Mouse (Mus musculus) forebrain, embryonic 13.5 days (tissue): ENCODE results near the gene Fgfbp3. TPM values are rescaled to one million over a fixed set of nuclear protein-coding genes. Genes with fewer than 3 reads are reported as not detected.

Experiments
- ATAC-seq: fragments of 200-750 bp; cut with Nextera tagmentation; 2 replicates; pipeline ENCODE4 v1.8.0; 2017
- H3K27ac ChIP-seq: fragments of 300-500 bp; sonication (generic); 2 replicates; pipeline ENCODE4 v1.5.1; 2015; ENCODE audit warnings: inconsistent platforms, mild to moderate bottlenecking, moderate library complexity
- H3K27me3 ChIP-seq: fragments of 300-500 bp; sonication (generic); 2 replicates; pipeline ENCODE4 v1.6.1; 2015; ENCODE audit warnings: mild to moderate bottlenecking, inconsistent platforms
- H3K36me3 ChIP-seq: fragments of 300-500 bp; sonication (generic); 2 replicates; pipeline ENCODE4 v1.6.1; 2015; ENCODE audit warnings: mild to moderate bottlenecking, inconsistent platforms; ENCODE audit not compliant: poor library complexity, severe bottlenecking
- H3K4me1 ChIP-seq: fragments of 300-500 bp; sonication (generic); 2 replicates; pipeline ENCODE4 v1.6.1; 2015; ENCODE audit warnings: inconsistent platforms
- H3K4me2 ChIP-seq: fragments of 300-500 bp; sonication (generic); 2 replicates; pipeline ENCODE4 v1.6.1; 2015; ENCODE audit warnings: inconsistent platforms, mild to moderate bottlenecking, moderate library complexity
- H3K4me3 ChIP-seq: fragments of 300-500 bp; sonication (generic); 2 replicates; pipeline ENCODE4 v1.5.1; 2015; ENCODE audit warnings: mild to moderate bottlenecking, inconsistent platforms
- H3K9ac ChIP-seq: fragments of 300-500 bp; sonication (generic); 2 replicates; pipeline ENCODE4 v1.6.1; 2015; ENCODE audit warnings: mild to moderate bottlenecking, inconsistent platforms
- H3K9me3 ChIP-seq: fragments of 300-500 bp; sonication (generic); replicated peaks from 2 replicates; pipeline ENCODE4 v1.6.1; 2016; ENCODE audit warnings: inconsistent platforms
- WGBS: fragments of 180-500 bp; shearing (Covaris S2); methylation state at CpG from one replicate; pipeline ENCODE4 v1.1.7; 2015; 5-methylcytosine and 5-hydroxymethylcytosine counted together
- polyA plus RNA-seq: library from polyadenylated mRNA; unstranded; fragments of >200 nt; fragmentation: Nextera tagmentation; extraction: Ambion mirVana; gene quantifications from 2 replicates; pipeline ENCODE4 v1.2.1, GENCODE M21; 2015

The Fgfbp3 gene
- polyA plus RNA-seq, 1 experiment from 2014 or later: 26.2 TPM

DNA sequence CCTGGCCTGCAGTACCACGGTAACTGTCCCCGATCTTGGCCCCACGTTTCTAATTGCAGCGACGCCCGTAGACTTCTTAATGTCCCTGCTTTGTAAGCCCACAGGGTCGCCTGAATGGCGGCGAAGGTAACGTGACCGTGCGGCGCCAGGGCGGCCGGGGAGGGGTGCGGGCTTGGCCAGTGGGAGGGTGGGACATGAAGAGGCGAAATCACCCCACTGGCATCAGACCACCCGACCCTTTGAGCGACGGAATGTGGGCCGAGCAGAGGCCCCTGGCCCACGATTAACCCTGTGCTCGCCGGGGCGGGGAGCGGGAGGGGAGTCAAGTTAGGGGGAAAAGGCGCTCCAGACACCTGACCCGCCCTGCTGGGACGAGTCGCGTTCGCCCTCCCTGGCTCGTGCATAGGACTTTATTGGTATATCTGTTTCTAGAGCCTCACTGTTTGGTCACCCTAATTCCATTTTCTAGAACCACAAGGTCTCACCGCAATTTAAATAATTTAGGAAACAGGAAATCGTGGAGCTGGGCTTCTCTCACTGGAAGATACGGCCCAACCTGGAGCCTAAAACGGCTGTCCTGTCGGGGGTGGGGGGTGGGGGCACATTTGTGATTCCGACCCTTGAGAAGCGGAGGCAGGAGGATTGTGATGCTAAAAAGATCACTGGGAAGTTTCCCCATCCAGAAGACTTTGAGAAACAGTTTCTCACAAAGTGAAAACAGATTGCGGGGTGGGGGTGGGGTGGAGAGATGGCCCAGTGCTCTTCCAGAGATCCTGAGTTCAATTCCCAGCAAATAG lies 15.0 kb downstream of the Fgfbp3 start:
- no peaks in the 10 kb centered on the region for H3K27me3 ChIP-seq
- H3K9ac ChIP-seq: peak overlapping the region; percentile 75
- H3K36me3 ChIP-seq: no peaks in the 10 kb centered on the region
- peak overlapping the region; percentile 50 for H3K4me3 ChIP-seq
- H3K4me1 ChIP-seq: peaks cover 15% of the 10 kb centered on the region
- ATAC-seq: peak; percentile 93
- H3K4me2 ChIP-seq: peak overlapping the region; percentile 76
- WGBS: 1% methylated on average over 41 of the region's 41 CpGs
- H3K27ac ChIP-seq: peak overlapping the region; percentile 76
- H3K9me3 ChIP-seq: no peaks in the 10 kb centered on the region

DNA sequence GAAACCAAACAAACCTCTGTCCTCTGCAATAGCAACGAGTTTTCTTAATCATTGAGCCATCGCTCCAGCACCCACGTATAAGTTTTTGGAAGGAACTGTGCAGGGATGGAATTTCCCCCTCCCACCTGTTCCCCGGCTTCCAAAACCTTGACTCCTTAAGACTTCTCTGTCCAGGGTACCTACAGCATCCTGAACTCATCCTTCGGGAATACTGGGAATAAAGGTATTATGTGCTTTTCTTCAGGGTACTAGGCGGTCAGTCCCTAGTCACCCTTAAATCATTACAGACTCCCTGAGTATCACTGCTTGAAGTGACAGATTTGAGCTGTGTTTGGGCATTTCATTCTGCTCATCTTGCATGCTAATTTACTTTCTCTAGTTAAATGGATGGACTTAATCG lies 16.0 kb downstream of the Fgfbp3 start:
- no peak for ATAC-seq
- peak overlapping the region; percentile 76 for H3K4me2 ChIP-seq
- H3K27ac ChIP-seq: peak overlapping the region; percentile 76
- H3K9me3 ChIP-seq: no peaks in the 10 kb centered on the region
- 0 out of 2 replicates have a peak overlapping the region, but pooled peaks have one; percentile 75 for H3K9ac ChIP-seq
- H3K36me3 ChIP-seq: no peaks in the 10 kb centered on the region
- H3K4me3 ChIP-seq: peak overlapping the region; percentile 50
- 26% methylated on average over 7 of the region's 7 CpGs for WGBS
- peaks cover 15% of the 10 kb centered on the region for H3K4me1 ChIP-seq
- no peaks in the 10 kb centered on the region for H3K27me3 ChIP-seq

GRCm38 (mm10) chr19:36897778-36898177 lies 21.6 kb downstream of the Fgfbp3 start:
- Histone ChIP-seq H3K36me3 (peaks cover 20% of the 10 kb centered on the region), H3K27ac (no peak overlapping the region; the same call in 1 of the 2 replicates)
- 41% methylated on average over 9 of the region's 9 CpGs for WGBS

GRCm38 (mm10) chr19:36896791-36897569 lies 22.4 kb downstream of the Fgfbp3 start:
- peaks cover 22% of the 10 kb centered on the region for H3K4me1 ChIP-seq
- H3K36me3 ChIP-seq: peaks cover 22% of the 10 kb centered on the region
- H3K9me3 ChIP-seq: no peaks in the 10 kb centered on the region
- WGBS: 2% methylated on average over 10 of the region's 10 CpGs
- H3K4me3 ChIP-seq: no peak overlapping the region
- H3K9ac ChIP-seq: peak overlapping the region; percentile 36; the same call in 1 of the 2 replicates
- no peaks in the 10 kb centered on the region for H3K27me3 ChIP-seq
- peak overlapping the region; percentile 3; the same call in 1 of the 2 replicates for H3K4me2 ChIP-seq
- H3K27ac ChIP-seq: peak overlapping the region; percentile 76
- ATAC-seq: peak; percentile 86

More at GRCm38 (mm10) chr19:36897778-36898177, 21.6 kb downstream of the Fgfbp3 start:
- H3K9me3 ChIP-seq: no peaks in the 10 kb centered on the region
- H3K4me3 ChIP-seq: no peak overlapping the region
- H3K4me2 ChIP-seq: no peak overlapping the region
- peaks cover 22% of the 10 kb centered on the region for H3K4me1 ChIP-seq
- H3K9ac ChIP-seq: no peak overlapping the region
- H3K27me3 ChIP-seq: no peaks in the 10 kb centered on the region
- 0 out of 2 replicates have a peak, but pooled peaks have one; percentile 36 for ATAC-seq

- H3K4me2 ChIP-seq: no peak overlapping the region
- peaks cover 72% of the 10 kb centered on the region for H3K36me3 ChIP-seq
- H3K27me3 ChIP-seq: no peaks in the 10 kb centered on the region
- H3K4me3 ChIP-seq: no peak overlapping the region
- 96% methylated on average over 3 of the region's 3 CpGs for WGBS
- H3K4me1 ChIP-seq: peaks cover 14% of the 10 kb centered on the region
- H3K9me3 ChIP-seq: no peaks in the 10 kb centered on the region
- H3K9ac ChIP-seq: no peak overlapping the region
- no peak overlapping the region for H3K27ac ChIP-seq
- ATAC-seq: no peak
Measured at GRCm38 (mm10) chr19:36891746-36892145, 27.7 kb downstream of the Fgfbp3 start.

GRCm38 (mm10) chr19:36887706-36888105 lies 31.7 kb downstream of the Fgfbp3 start:
- no peak overlapping the region for H3K27ac ChIP-seq
- H3K36me3 ChIP-seq: peaks cover 90% of the 10 kb centered on the region
- ATAC-seq: no peak
- no peaks in the 10 kb centered on the region for H3K4me1 ChIP-seq
- no peak overlapping the region for H3K4me3 ChIP-seq
- H3K9ac ChIP-seq: no peak overlapping the region
- H3K9me3 ChIP-seq: no peaks in the 10 kb centered on the region
- 85% methylated on average over 3 of the region's 3 CpGs for WGBS
- no peaks in the 10 kb centered on the region for H3K27me3 ChIP-seq
- H3K4me2 ChIP-seq: no peak overlapping the region

GRCm38 (mm10) chr19:36886316-36886715 lies 33.1 kb downstream of the Fgfbp3 start:
- H3K36me3 ChIP-seq: peaks cover 96% of the 10 kb centered on the region
- no peak overlapping the region for H3K4me3 ChIP-seq

GRCm38 (mm10) chr19:36883119-36883518 lies 36.3 kb downstream of the Fgfbp3 start:
- Histone ChIP-seq H3K27me3 (no peaks in the 10 kb centered on the region), H3K4me1 (0 out of 2 replicates have a peak, but pooled peaks cover 3% of the 10 kb centered on the region), H3K27ac (no peak overlapping the region), H3K9me3 (no peaks in the 10 kb centered on the region), H3K9ac (no peak overlapping the region), H3K4me2 (no peak overlapping the region), H3K4me3 (no peak overlapping the region), H3K36me3 (peaks cover 89% of the 10 kb centered on the region)
- WGBS: 77% methylated on average over 6 of the region's 6 CpGs
- peak; percentile 24; the same call in 1 of the 2 replicates for ATAC-seq

More at GRCm38 (mm10) chr19:36886316-36886715, 33.1 kb downstream of the Fgfbp3 start:
- no peak for ATAC-seq
- H3K9ac ChIP-seq: no peak overlapping the region
- no peaks in the 10 kb centered on the region for H3K27me3 ChIP-seq
- H3K9me3 ChIP-seq: no peaks in the 10 kb centered on the region
- H3K4me1 ChIP-seq: no peaks in the 10 kb centered on the region
- H3K27ac ChIP-seq: no peak overlapping the region
- H3K4me2 ChIP-seq: no peak overlapping the region
- WGBS: 73% methylated on average over 2 of the region's 2 CpGs

- Histone ChIP-seq H3K9ac (no peak overlapping the region), H3K4me1 (0 out of 2 replicates have a peak, but pooled peaks cover 3% of the 10 kb centered on the region), H3K4me3 (no peak overlapping the region), H3K27ac (no peak overlapping the region), H3K4me2 (no peak overlapping the region), H3K9me3 (no peaks in the 10 kb centered on the region), H3K27me3 (no peaks in the 10 kb centered on the region), H3K36me3 (peaks cover 88% of the 10 kb centered on the region)
- ATAC-seq: peak; percentile 57; the same call in 1 of the 2 replicates
- WGBS: 74% methylated on average over 11 of the region's 11 CpGs
Measured at GRCm38 (mm10) chr19:36878743-36879495, 40.5 kb downstream of the Fgfbp3 start.

- Histone ChIP-seq H3K27ac (no peak overlapping the region), H3K9ac (no peak overlapping the region), H3K27me3 (no peaks in the 10 kb centered on the region), H3K4me2 (no peak overlapping the region), H3K9me3 (no peaks in the 10 kb centered on the region), H3K36me3 (peaks cover 85% of the 10 kb centered on the region), H3K4me3 (no peak overlapping the region), H3K4me1 (0 out of 2 replicates have a peak, but pooled peaks cover 3% of the 10 kb centered on the region)
- ATAC-seq: no peak
Measured at GRCm38 (mm10) chr19:36877329-36877728, 42.1 kb downstream of the Fgfbp3 start.

DNA sequence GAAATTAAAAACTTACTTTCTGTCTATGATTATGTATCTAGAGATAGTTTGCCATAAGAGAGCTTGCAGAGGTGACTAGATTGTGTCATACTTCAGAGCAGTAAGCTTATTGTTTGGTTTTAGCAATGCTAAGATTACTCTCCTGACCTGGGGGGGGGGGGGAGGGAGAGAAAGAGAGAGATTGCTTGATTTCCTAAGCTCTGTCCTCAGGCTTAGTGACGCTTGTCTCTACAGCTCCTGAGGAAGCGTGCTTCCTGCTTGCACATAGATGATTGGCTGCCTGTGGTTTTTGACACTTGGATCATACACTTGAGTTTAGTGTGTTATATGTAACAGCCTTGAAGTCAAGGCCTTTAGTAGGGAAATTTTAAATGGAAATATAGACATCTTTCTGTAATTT lies 44.8 kb downstream of the Fgfbp3 start:
- H3K4me1 ChIP-seq: 0 out of 2 replicates have a peak, but pooled peaks cover 3% of the 10 kb centered on the region
- no peak for ATAC-seq

More for the DNA sequence above, 44.8 kb downstream of the Fgfbp3 start:
- H3K27me3 ChIP-seq: no peaks in the 10 kb centered on the region
- no peak overlapping the region for H3K27ac ChIP-seq
- H3K9ac ChIP-seq: no peak overlapping the region
- no peaks in the 10 kb centered on the region for H3K9me3 ChIP-seq
- no peak overlapping the region for H3K4me2 ChIP-seq
- H3K4me3 ChIP-seq: no peak overlapping the region
- 88% methylated on average over 2 of the region's 2 CpGs for WGBS
- H3K36me3 ChIP-seq: peaks cover 73% of the 10 kb centered on the region
